Mouse (Mus musculus) ES-E14 (cell line): ENCODE measurements around the gene Mab21l2.

Source experiments
- CHD2 ChIP-seq: IDR thresholded peaks from 2 replicates; pipeline ENCODE4 v1.6.1; 2014; ENCODE audit warnings: mild to moderate bottlenecking, low read depth, low read length, inconsistent platforms
- MAFK ChIP-seq: IDR thresholded peaks from 2 replicates; pipeline ENCODE4 v1.6.1; 2014; ENCODE audit warnings: mild to moderate bottlenecking, low read depth, low read length, inconsistent platforms; ENCODE audit not compliant: insufficient read depth
- ZC3H11A ChIP-seq: IDR thresholded peaks from 2 replicates; pipeline ENCODE4 v1.6.1; 2012; ENCODE audit warnings: low read depth, mild to moderate bottlenecking, inconsistent platforms, low read length, borderline replicate concordance
- ZNF384 ChIP-seq: IDR thresholded peaks from 2 replicates; pipeline ENCODE4 v1.6.1; 2012; ENCODE audit warnings: low read depth, low read length, inconsistent platforms

DNA sequence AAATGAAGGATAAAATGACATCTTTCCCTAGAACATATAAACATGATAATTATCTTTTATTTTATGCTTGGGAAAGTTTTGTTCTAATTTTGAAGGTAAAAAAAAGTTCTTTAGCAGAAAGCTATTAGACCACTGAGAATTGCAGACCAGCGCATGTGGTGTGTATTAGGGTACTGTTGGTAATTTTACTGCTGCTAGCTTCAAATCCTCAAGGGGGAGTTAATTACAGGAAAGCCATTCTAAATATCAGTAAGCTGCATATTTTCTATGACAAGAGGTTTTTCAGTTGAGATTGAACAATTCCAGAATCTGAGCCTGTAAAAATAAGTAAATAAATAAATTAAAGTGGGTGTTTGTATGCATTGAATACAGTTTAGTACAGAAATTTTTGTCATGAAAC, 11.7 kb downstream of the Mab21l2 start:
- TF ChIP-seq MAFK, result no peak
- TF ChIP-seq ZC3H11A, result no peak
- TF ChIP-seq ZNF384, result no peak
- TF ChIP-seq CHD2, result no peak
